Mouse (Mus musculus): ENCODE measurements at regions not wholly inside any gene's neighbourhood (a gene's known extent, or its start where the extent isn't known, plus 50 kb on each side); places are given as distances from the start of the nearest gene placed in this dataset.

DNA sequence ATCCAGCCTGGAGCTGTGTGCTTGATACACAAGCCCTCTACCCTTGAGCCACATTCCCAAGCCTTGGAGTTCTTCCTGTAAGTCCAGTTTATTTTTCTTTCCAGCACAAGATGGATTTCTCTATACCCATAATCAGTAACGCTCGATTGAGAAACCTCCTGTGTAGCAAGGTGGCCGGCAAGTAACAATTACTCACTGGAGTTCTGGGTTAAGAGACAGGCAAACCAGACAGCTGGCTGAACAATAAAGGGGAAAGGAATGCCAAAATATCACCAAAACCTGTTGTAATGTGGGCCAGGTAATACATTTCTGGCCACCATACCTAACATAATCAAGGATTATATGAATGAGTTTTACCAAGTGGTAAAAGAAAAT is 102.8 kb upstream of the Jade1 start:
- TF ChIP-seq CTCF (IDR thresholded peaks at IDR 0.05; ENCODE audit: insufficient read depth, low read length) = no peak
- no peak for TF ChIP-seq POLR2A (IDR thresholded peaks at IDR 0.05; ENCODE audit: borderline replicate concordance, extremely low read depth, low read depth, low read length)
